Mouse (Mus musculus) frontal cortex, adult (tissue): ENCODE measurements around the gene A630095N17Rik.
"Not testable (repeated sequence)": the region's sequence is repeated elsewhere in the genome, so short reads cannot be mapped to it uniquely, and the experiment has no call there.

Experiments
- ATAC-seq: cut with Nextera tagmentation; 2 replicates; pipeline ENCODE4 v1.9.2; 2017; ENCODE audit warnings: mild to moderate bottlenecking, moderate library complexity, mixed read lengths; ENCODE audit not compliant: low TSS enrichment

Gene A630095N17Rik

DNA sequence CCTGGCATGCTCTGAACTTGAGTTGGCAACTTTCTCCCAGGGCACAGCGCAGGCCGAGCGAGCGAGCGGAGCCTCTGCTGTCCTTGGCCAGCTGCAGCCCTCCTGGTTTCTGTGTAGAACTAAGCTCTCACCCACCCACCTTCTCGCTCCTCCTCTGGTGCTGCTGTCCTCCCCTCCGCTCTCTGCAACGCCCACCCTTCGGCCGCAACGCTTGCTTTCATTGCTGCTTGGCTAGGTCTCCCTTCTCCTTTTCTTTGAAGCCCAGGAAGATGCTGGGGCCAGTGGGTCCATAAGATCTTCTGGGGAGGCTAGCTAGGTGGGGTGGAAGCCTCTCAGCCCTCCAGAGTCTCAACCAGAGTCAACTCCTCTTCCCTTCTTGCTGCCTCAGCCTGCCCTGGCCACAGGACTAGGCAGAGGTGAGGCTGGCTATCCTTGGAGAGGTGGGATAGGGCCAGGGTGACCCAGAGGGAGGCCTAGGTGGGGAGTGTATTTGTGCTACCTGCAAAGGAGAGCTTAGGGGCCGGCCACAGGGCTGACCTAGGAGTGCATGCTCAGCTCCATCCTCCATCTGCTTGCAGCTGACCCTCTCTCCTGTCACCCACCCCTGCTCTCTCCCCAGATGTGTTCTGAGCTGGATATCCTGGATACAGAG lies 12.4 kb upstream of the A630095N17Rik start:
- ATAC-seq = peak; percentile 20

DNA sequence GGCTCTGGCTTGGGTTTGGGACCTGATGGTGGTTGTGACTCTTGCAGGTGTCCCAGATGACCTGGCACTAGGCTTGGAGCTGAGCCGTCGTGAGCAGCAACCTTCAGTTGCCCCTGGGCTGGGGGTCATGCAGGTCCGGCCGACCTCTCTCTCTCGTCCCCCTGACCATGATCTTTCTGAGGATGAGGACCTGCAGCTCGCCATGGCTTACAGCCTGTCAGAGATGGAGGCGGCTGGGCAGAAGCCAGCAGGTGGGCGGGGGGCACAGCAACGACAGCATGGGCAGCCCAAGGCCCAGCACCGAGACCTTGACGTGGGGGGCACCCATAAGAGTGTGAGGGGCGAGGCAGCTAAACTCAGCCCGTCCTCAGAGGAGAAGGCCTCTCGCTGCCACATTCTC lies 11.5 kb upstream of the A630095N17Rik start:
- no peak for ATAC-seq

DNA sequence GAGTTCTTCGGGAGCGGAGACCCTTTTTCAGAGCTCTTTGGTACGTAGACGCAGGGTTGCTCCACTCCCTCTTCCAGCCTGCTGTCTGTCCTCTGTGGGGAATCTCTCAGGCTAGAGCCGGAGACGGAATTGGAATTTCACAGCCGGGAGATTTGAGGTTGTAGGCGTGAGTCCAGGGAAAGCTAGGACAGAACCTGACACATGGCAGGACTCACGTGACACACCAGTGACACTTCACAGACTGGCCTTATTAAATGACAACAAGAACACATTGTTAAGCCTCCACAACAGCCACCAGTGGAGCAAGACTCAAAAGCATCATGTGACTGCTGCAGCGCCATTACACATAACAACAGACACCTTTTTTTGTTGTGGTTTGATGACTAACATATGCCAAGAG lies 7.7 kb upstream of the A630095N17Rik start:
- ATAC-seq = peak; percentile 18; the same call in 1 of the 2 replicates

DNA sequence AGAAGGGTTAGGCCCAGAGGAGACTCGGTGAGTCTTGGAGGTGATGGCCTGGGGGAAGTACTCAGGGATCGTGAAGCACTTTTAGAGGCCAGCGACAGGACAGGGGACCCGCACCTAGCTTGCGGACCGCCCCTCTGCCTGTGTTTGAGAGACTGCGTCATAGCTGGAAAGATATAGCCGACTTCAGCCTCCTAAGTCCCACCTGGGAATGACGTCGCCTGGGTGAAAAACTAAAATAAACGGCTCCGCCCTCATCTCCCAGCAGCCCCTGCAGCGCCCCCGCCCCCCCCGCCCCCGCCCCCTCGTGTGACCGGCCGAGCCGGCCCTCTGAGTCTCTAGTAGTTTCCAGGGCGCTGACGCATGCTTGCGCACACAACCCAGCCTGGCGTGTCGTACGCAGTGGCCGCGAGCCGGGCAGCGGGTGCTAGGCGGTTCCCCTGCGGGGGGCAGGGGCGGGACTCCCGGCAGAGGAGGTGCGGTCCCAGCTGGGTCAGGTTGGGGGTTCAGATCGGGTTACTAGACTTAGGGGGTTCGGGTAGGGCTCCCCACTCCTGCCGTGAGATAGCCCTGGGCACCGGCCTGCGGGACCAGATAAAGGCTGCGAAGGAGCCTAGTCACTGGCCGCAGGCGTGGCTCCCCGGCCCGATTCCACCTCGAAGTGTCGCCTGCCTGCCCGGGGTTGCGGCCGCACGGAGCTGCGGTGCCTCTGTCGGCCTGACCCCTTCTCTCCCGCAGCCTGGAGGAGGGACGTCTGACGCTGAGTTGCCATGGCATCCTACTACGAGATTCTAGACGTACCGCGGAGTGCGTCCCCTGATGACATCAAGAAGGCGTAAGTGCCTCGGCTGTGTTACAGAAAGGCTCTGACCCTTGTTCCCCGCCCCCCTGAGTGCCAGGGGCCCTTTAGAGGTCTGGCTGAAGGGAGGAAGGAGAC lies 4.5 kb upstream of the A630095N17Rik start, which contains the start of gene Dnajb2:
Dnajb2 (plus strand) TSS at position 290 of the 934 bp plus-strand sequence.
- ATAC-seq = peak; percentile 51

DNA sequence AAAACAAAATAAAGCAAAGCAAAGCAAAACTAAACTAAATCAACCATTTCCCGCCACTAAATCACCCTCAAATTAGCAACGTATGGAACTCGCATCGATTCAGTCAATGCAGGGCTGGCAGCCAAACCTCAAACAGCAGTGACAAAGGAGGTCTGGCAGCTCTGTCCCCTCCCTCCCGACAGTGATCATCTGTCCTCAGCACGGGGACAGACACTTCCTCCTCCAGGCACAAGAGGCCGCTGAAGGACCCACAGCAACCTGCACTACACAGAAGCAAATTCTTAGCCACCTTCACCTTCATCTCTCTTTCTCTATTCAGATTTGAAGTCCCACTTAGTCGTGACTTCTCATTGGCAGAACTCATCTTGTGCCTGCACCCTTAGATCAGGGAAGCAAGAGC lies 2.7 kb upstream of the A630095N17Rik start:
- peak; percentile 45 for ATAC-seq

DNA sequence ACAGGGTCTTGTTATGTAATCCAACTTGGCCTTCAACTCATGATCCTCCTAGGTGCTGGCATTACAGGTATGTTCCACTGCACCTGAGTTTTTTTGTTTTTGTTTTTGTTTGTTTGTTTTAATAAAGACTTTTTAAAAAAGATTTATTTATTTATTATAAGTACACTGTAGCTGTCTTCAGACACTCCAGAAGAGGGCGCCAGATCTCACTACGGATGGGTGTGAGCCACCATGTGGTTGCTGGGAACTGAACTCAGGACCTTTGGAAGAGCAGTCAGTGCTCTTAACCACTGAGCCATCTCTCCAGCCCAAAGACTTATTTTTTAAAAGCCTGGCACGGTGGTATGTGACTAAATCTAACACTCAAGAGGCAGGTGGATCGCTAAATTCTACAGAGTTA lies 587 bp upstream of the A630095N17Rik start:
- not testable (repeated sequence) for ATAC-seq

DNA sequence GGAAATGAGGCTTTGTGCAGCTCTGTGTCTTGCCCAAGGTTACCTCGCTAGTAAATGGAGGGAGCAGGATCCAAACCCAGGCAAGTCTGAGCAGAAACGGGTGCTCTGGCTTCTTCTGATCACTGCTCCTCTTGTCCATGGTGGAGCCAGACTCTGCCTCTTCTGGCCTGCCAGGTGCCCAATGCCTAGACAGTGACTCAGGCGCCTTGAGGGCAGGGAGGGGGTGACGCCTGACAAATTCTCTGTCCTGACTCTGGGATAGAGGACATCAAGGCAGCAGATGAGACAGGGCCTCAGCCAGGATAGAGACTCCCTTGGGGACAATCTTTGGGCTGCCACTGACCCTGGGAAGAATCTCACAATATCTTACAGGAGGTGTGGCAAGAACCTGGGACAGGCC lies 678 bp downstream of the A630095N17Rik start:
- no peak; the same call in 1 of the 2 replicates for ATAC-seq

DNA sequence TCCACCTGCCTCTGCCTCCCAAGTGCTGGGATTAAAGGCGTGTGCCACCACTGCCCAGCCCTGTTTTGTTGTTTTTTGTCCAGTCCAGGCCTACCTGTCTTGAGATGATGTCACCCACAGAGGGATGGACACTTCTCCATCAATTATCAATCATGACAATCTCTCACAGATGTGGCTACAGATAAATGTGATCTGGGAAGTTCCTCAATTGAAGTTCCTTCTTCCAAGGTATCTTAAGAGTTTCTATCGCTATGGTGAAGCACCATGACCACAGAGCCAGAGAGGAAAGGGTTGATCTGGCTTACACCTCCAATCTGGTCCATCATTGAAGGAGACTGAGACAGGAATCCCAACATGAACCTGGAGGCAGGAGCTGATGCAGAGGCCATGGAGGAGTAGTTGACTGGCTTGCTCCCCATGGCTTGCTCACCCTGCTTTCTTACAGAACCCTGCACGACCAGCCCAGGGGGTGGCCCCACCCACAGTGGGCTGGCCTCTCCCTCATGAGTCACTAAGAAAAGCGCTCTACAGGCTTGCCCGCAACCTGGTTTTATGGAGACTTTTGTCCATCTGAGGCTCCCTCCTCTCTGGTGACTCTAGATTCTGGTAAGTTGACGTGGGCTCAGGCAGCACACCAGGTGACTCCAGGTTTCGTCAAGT lies 1.4 kb downstream of the A630095N17Rik start:
- no peak for ATAC-seq

DNA sequence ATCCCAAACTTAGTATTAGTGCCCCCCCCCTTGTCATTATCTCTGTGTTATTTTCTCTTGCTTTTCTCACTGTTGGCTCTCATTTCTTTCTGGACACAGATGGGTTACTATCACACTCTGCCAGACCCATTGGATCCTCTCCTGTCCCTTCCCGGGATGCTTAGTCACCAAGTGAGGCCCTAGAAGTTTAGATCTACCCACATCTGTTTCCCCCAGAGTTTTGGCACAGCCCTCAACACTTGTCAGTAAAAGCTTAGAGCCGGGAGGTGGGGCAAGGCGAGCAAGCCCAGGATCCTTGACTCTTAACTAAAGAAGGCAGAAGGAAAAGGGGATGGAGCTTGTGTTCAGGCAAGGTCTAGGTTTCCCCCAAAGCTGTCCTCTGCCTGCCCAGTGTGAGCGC lies 2.7 kb downstream of the A630095N17Rik start:
- no peak for ATAC-seq

DNA sequence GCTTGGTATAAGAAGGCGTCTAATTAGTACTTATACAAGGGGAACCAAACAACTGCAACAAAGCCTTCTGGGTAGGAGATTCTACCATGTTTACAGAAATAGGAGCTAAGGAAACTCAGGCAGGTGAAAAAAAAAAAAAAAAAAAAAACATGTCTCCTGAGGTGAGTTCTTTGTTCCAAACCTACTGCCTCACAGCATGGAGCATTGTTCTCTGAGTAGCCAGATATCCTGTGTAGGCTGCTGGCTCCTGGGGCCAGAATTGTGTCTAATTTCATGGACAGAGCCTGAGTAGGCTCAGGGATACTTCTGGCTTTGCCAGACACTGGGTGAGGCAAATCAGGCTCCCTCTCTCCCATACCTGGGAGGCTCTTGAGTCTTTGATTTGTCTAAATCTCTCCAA lies 4.2 kb downstream of the A630095N17Rik start:
- ATAC-seq = no peak

DNA sequence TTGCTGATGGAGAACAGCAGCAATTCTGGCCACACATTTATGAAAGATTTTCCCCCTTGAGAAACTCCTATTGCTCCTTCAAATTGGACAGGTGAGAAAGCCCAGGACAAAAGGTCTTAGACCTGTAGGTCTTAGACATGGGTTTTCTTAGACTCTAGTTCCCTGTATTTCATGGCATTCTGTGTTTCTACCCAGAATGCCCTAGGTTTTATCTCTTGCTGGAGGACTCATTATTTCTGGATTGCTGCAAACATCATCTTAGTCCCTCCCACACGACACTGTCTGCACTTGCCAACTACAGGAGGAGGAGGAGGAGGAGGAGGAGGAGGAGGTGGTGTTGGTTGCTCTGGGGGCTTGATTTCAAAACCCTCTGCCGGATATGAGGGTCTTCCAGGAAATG lies 5.8 kb downstream of the A630095N17Rik start:
- ATAC-seq = no peak

DNA sequence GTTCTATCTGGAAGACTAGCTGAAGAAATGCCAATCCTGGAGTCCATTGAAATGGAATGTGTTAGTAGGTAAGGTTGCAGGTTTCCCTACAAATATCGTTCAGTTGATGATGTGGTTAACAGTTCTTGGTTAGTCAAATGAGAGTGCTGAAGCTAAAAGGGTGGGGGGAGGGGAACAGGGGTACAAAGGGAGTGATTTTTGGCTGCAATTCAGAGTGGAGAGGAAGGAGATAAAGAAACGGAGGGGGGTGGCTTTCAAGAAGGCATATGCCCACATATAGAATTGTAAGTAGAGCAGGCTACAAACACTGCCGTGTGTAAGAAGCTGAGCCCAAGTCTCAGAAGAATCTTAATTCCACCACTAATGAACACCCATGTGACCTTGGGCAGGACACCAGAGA lies 6.4 kb downstream of the A630095N17Rik start:
- no peak for ATAC-seq

DNA sequence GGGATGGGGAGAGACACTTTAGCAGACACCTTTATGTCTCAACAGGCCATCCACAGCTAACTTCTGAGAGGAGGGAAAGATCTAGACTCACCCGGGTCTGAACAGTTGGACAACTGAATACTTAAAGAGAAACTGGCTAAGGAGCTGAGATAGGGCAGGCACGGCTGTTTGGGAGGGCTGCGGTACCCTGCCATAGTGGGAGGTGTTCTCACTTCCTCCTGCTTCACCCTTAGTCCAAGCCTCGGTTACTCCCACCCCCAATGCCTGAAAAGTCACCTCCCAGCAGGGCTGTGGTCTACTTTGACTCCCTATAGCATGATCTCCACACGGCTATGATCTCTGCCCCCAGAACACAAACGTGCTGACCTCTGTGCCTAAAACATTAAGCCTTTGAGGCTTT lies 8.4 kb downstream of the A630095N17Rik start:
- ATAC-seq = no peak

DNA sequence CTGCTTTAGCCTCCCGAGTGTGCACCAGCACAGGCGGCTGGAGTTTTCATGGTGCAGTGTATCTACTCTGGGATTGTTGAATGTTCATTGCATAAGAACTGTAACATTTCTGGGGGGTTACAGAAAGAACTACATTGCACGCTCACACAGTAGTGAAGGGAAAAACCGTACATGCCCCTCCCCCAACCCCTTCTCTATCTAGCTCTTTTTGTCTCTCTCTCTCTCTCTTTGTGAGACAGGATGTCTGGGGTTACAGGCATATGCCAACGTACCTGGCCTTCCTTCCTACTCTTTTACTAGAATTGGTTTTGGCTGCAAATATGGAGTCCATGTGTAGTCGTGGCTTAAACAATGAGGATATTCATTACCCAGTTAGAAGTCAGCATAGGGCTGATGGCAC lies 9.0 kb downstream of the A630095N17Rik start:
- ATAC-seq = no peak

DNA sequence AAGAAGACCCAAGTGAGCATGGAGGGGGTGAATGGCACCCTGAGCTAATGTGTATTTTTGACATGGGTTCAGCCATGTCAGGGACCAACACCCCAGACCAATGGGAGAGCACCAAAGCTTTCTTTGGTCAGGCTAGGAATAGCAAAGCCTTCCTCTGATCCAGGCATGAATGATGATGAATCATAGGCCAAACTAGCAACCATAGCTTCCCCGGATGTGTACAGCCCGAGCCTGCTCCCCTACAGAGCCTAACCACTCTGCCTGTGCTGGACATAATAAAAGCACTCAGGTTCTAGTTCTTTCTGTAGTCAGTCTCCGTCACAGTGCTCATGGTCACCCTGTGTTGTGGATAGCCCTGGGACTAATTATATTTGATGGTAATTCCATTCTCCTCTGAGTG lies 10.4 kb downstream of the A630095N17Rik start:
- ATAC-seq = no peak

DNA sequence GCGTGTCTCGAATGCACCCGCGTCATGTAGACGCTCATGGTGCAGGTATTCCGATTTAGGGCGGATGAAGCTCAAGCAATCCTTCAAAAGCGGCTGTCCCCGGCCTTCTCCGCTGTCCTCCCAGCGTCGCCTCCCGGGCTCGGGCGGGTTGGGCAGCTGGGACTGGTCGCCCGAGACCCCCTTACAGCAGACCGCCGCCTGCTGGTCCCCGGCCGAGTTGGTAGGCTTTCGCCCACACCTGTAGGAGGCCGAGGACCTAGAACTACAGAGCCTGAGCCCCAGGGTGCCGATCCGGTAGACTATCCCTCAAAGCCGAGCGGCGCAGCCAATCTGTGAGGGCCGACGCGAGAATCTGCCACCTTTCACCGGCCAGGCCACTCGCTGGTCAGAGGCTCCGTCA lies 12.4 kb downstream of the A630095N17Rik start, which contains the start of gene Tuba4a:
Tuba4a (minus strand) TSS at position 335 of the 400 bp plus-strand sequence.
- peak; percentile 28 for ATAC-seq

DNA sequence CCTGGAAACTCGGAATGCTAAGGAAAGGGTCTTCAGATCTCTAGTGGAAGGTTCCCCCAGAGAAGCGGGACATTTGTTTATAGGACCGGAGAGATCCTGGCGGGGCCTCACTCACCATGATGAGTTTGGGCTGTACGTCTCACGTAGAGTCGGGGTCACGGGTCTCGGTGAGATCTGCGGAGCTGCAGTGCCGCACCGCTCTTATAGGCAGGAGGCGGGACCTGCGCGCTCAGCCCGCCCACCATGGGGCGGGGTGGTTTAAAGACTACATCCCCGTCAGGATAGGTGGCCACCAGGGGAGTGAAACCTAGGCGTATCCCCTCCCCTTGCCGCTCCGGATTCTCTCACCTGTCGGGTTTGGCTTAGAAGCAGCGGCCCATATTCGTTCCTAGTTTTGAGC lies 12.8 kb downstream of the A630095N17Rik start:
- ATAC-seq = peak; percentile 77

DNA sequence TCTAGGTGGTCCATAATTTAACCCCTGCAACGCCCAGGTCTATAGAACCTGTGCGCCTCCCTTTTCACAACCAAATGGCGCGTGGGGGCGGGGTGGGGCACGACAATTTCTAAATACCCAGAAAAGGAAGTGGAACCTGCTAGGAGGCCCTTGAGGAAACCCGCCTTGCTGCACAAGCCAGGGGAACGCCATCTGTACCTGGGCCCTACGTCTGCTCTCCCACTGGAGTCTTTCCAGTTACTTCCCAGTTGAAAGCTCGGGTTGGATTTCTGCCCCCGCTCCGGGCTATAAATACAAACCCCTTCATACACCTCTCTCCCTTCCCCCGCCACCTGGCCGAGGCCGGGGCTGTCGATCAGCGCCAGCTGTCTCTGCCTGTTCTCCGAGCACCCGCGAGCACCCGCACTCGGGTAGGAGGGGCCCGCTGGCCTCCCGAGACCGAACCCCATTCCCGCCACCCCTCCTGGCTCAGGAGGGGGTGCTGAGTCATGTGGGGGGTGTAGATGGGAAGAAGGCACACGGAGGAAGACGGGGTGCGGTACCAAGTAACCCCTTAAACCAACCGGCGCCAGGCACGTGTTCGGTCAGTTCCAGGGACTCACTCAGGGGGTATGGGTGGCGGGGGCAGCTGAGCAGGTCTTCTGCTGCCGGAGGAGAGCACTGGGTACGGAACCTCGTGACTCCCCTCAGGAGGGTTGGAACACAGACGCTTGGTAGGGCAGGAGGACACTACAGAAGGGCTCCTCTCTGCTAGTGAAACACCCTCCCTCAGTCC lies 13.5 kb downstream of the A630095N17Rik start:
- ATAC-seq = peak; percentile 50

DNA sequence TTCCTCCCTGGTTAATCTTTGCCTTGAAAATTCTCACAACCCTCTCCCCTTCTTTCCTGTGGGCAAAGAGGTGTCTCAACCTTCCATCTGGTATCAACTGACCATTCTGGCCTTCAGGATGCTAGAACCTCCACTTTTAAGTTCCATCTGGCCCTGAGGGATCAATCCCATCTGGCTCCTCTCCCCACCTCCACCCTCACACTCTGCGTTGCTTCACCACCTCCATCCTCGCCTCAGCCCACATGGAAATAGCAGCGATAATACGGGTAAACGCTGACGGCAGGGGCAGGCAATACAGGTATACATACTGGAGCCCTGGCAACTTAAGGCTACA lies 14.0 kb downstream of the A630095N17Rik start:
- ATAC-seq = peak; percentile 8; the same call in 1 of the 2 replicates

DNA sequence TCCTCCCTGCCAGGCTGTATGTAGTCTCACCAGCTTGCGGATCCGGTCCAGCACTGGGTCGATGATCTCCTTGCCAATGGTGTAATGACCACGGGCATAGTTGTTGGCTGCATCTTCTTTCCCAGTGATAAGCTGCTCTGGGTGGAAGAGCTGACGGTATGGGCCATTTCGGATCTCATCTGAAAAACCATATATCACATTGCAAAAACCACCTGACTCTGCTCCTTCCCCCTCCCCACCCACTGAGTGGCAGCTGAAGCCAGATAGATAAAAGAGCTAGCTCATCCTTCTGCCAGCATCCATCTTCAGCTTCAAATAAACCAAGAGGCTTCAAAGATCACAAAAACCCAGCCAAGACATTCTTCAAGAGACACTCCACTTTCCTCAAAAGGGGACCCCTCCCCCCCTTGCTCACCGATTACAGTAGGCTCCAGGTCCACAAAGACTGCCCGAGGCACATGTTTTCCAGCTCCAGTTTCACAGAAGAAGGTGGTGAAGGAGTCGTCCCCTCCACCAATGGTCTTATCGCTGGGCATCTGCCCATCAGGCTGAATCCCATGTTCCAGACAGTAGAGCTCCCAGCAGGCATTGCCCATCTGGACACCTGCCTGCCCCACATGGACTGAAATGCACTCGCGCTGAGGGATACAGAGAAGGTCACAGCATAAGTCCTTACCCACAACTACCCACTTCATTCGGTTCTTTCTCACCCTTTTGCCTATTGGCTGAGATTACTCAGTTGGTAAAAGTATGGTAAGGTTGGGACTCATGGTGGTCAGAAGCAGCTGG lies 14.9 kb downstream of the A630095N17Rik start:
- ATAC-seq = no peak

DNA sequence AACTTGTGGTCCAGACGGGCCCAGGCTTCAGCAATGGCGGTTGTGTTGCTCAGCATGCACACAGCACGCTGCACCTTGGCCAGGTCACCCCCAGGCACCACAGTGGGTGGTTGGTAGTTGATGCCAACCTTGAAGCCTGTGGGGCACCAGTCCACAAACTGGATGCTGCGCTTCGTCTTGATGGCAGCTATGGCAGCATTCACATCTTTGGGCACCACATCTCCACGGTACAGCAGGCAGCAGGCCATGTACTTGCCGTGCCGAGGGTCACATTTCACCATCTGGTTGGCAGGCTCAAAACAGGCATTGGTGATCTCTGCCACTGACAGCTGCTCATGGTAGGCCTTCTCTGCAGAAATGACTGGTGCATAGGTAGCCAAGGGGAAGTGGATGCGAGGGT lies 16.1 kb downstream of the A630095N17Rik start:
- ATAC-seq = no peak
